Mouse (Mus musculus): ENCODE measurements around the gene Prdm4. TPM values are rescaled to one million over a fixed set of nuclear protein-coding genes. Genes with fewer than 3 reads are reported as not detected.

The Prdm4 gene
- polyA plus RNA-seq, 1 experiment, result 18.0 TPM

GRCm38 (mm10) chr10:85936280-85936965 lies 19.5 kb upstream of the Prdm4 start:
- no peaks in the 10 kb centered on the region for H3K27me3 ChIP-seq (ENCODE audit: control insufficient read depth, insufficient read depth, insufficient read length)
- H3K36me3 ChIP-seq (ENCODE audit: control insufficient read depth, insufficient read depth), result peaks cover 61% of the 10 kb centered on the region
- H3K4me3 ChIP-seq (ENCODE audit: insufficient read depth, poor library complexity, severe bottlenecking), result no peak overlapping the region
- no peaks in the 10 kb centered on the region for H3K79me2 ChIP-seq (ENCODE audit: control insufficient read depth, insufficient read depth)
- no peaks in the 10 kb centered on the region for H3K79me3 ChIP-seq (ENCODE audit: low read depth)
- no peak for TF ChIP-seq CTCF (IDR thresholded peaks at IDR 0.05; ENCODE audit: control insufficient read depth, insufficient read depth, insufficient read length)
- TF ChIP-seq MYOD1 (IDR thresholded peaks at IDR 0.05; ENCODE audit: control insufficient read depth, insufficient read length, low read depth), result no peak
- no peak for TF ChIP-seq CEBPB (IDR thresholded peaks at IDR 0.05; ENCODE audit: low read depth)
- TF ChIP-seq FOSL1 (IDR thresholded peaks at IDR 0.05; ENCODE audit: insufficient read depth, low read length, poor library complexity, severe bottlenecking), result no peak
- no peak for TF ChIP-seq MYOG (IDR thresholded peaks at IDR 0.05; ENCODE audit: control insufficient read depth, extremely low read depth, insufficient read length)
- no peak for TF ChIP-seq MAX (IDR thresholded peaks at IDR 0.05)
- no peak for TF ChIP-seq USF1 (IDR thresholded peaks at IDR 0.05; ENCODE audit: low read depth)
- H3ac ChIP-seq (ENCODE audit: control insufficient read depth, insufficient read length, low read depth), result no peak overlapping the region

DNA sequence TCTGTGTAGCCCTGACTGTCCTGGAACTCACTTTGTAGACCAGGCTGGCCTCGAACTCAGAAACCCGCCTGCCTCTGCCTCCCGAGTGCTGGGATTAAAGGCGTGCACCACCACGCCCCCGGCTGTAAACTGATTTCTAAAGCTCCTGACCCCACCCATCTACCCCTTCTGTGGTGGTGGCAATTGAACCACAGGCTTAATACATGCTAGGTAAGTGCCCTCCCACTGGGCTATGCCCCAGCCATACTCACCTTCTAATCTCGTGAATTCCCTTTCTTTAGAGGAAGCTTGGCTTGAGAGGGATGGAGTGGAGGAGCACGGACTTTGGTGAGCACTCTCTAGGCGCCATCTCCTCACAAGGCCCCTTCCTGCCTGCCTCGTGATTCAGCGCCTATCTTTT lies 13.0 kb upstream of the Prdm4 start:
- no peak overlapping the region for H3ac ChIP-seq (ENCODE audit: control insufficient read depth, insufficient read length, low read depth)
- H3K4me3 ChIP-seq (ENCODE audit: insufficient read depth, poor library complexity, severe bottlenecking), result no peak overlapping the region
- H3K79me2 ChIP-seq (ENCODE audit: control insufficient read depth, insufficient read depth), result no peaks in the 10 kb centered on the region
- no peaks in the 10 kb centered on the region for H3K36me3 ChIP-seq (ENCODE audit: control insufficient read depth, insufficient read depth)
- TF ChIP-seq MAX (IDR thresholded peaks at IDR 0.05), result no peak
- TF ChIP-seq FOSL1 (IDR thresholded peaks at IDR 0.05; ENCODE audit: insufficient read depth, low read length, poor library complexity, severe bottlenecking), result no peak
- TF ChIP-seq MYOG (IDR thresholded peaks at IDR 0.05; ENCODE audit: control insufficient read depth, extremely low read depth, insufficient read length), result no peak
- no peak for TF ChIP-seq CTCF (IDR thresholded peaks at IDR 0.05; ENCODE audit: control insufficient read depth, insufficient read depth, insufficient read length)
- peaks cover 12% of the 10 kb centered on the region for H3K27me3 ChIP-seq (ENCODE audit: control insufficient read depth, insufficient read depth, insufficient read length)
- no peaks in the 10 kb centered on the region for H3K79me3 ChIP-seq (ENCODE audit: low read depth)

- Histone ChIP-seq H3K36me3 (ENCODE audit: control insufficient read depth, insufficient read depth) (no peaks in the 10 kb centered on the region), H3K4me3 (ENCODE audit: insufficient read depth, poor library complexity, severe bottlenecking) (no peak overlapping the region)
Observed at GRCm38 (mm10) chr10:85929208-85929591, 12.3 kb upstream of the Prdm4 start.

GRCm38 (mm10) chr10:85928499-85929207 lies 11.7 kb upstream of the Prdm4 start:
- TF ChIP-seq FOSL1 (IDR thresholded peaks at IDR 0.05; ENCODE audit: insufficient read depth, low read length, poor library complexity, severe bottlenecking) (no peak), MAX (IDR thresholded peaks at IDR 0.05) (no peak), MYOD1 (IDR thresholded peaks at IDR 0.05; ENCODE audit: control insufficient read depth, insufficient read length, low read depth) (no peak), CEBPB (IDR thresholded peaks at IDR 0.05; ENCODE audit: low read depth) (no peak), MYOG (IDR thresholded peaks at IDR 0.05; ENCODE audit: control insufficient read depth, extremely low read depth, insufficient read length) (no peak), USF1 (IDR thresholded peaks at IDR 0.05; ENCODE audit: low read depth) (no peak), CTCF (IDR thresholded peaks at IDR 0.05; ENCODE audit: control insufficient read depth, insufficient read depth, insufficient read length) (no peak)
- H3K27me3 ChIP-seq (ENCODE audit: control insufficient read depth, insufficient read depth, insufficient read length), result peaks cover 18% of the 10 kb centered on the region
- H3K79me2 ChIP-seq (ENCODE audit: control insufficient read depth, insufficient read depth), result no peaks in the 10 kb centered on the region
- H3K4me3 ChIP-seq (ENCODE audit: insufficient read depth, poor library complexity, severe bottlenecking), result no peak overlapping the region
- H3K36me3 ChIP-seq (ENCODE audit: control insufficient read depth, insufficient read depth), result no peaks in the 10 kb centered on the region
- no peak overlapping the region for H3ac ChIP-seq (ENCODE audit: control insufficient read depth, insufficient read length, low read depth)
- no peaks in the 10 kb centered on the region for H3K79me3 ChIP-seq (ENCODE audit: low read depth)

More at GRCm38 (mm10) chr10:85929208-85929591, 12.3 kb upstream of the Prdm4 start:
- Histone ChIP-seq H3K27me3 (ENCODE audit: control insufficient read depth, insufficient read depth, insufficient read length) (peaks cover 17% of the 10 kb centered on the region), H3ac (ENCODE audit: control insufficient read depth, insufficient read length, low read depth) (no peak overlapping the region), H3K79me2 (ENCODE audit: control insufficient read depth, insufficient read depth) (no peaks in the 10 kb centered on the region), H3K79me3 (ENCODE audit: low read depth) (no peaks in the 10 kb centered on the region)
- no peak for TF ChIP-seq MYOD1 (IDR thresholded peaks at IDR 0.05; ENCODE audit: control insufficient read depth, insufficient read length, low read depth)
- TF ChIP-seq MAX (IDR thresholded peaks at IDR 0.05), result no peak
- TF ChIP-seq CEBPB (IDR thresholded peaks at IDR 0.05; ENCODE audit: low read depth), result no peak
- no peak for TF ChIP-seq CTCF (IDR thresholded peaks at IDR 0.05; ENCODE audit: control insufficient read depth, insufficient read depth, insufficient read length)
- TF ChIP-seq MYOG (IDR thresholded peaks at IDR 0.05; ENCODE audit: control insufficient read depth, extremely low read depth, insufficient read length), result no peak
- TF ChIP-seq FOSL1 (IDR thresholded peaks at IDR 0.05; ENCODE audit: insufficient read depth, low read length, poor library complexity, severe bottlenecking), result no peak
- no peak for TF ChIP-seq USF1 (IDR thresholded peaks at IDR 0.05; ENCODE audit: low read depth)

DNA sequence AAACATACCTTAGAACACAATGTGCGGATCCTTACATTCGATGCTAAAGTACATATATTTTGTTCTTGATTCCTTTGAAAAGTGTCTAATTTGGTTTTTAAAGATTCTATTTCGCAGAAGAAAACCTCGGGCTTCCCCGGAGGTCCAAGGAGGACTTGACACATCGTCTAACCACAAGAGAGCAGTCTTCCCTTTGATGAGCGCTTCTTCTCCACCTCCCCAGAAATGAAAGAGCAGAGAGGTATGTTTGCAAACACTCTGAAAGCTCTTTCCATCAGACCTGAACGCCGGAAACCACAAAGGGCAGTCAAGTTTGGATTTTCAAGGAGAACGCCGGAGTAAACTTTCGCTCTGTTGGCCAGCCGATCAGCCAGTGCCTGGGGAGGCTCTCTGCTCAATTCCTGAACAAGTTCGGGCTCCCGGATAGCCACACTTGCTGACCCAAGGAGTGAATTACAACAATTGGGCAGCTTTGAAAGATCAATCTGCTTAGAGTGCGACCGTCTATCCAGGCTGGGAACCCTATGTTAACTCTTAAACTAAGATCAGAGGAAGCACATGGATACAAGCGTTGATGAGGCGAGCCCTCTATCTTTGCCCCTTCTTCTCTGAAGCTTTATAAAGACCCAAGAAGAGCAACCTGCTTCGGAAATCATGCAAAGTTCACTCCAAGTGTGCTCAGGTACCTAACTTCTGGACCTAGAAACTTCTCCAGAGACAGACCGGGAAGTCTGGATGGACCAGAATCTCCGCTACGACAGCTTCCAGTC lies 10.9 kb upstream of the Prdm4 start, which contains the start of gene Ascl4:
Gene Ascl4, plus strand, starts transcription at position 6 of the 770 bp plus-strand sequence.
- Histone ChIP-seq H3K36me3 (ENCODE audit: control insufficient read depth, insufficient read depth) (no peaks in the 10 kb centered on the region), H3K79me3 (ENCODE audit: low read depth) (no peaks in the 10 kb centered on the region), H3K4me3 (ENCODE audit: insufficient read depth, poor library complexity, severe bottlenecking) (no peak within 1 kb of the TSS), H3K79me2 (ENCODE audit: control insufficient read depth, insufficient read depth) (no peaks in the 10 kb centered on the region), H3K27me3 (ENCODE audit: control insufficient read depth, insufficient read depth, insufficient read length) (peaks cover 18% of the 10 kb centered on the region), H3ac (ENCODE audit: control insufficient read depth, insufficient read length, low read depth) (no peak within 1 kb of the TSS)
- TF ChIP-seq USF1 (IDR thresholded peaks at IDR 0.05; ENCODE audit: low read depth) (no peak), CEBPB (IDR thresholded peaks at IDR 0.05; ENCODE audit: low read depth) (no peak), FOSL1 (IDR thresholded peaks at IDR 0.05; ENCODE audit: insufficient read depth, low read length, poor library complexity, severe bottlenecking) (no peak), MAX (IDR thresholded peaks at IDR 0.05) (no peak), MYOG (IDR thresholded peaks at IDR 0.05; ENCODE audit: control insufficient read depth, extremely low read depth, insufficient read length) (no peak)

Data from C2C12 (cell line).